Mouse (Mus musculus) hindbrain, embryonic 16.5 days (tissue): ENCODE data around the gene Adcy1. TPM values are rescaled to one million over a fixed set of nuclear protein-coding genes. Genes with fewer than 3 reads are reported as not detected.
A peak's percentile ranks its signal among the peaks of the same experiment; 100 is the strongest.

Experiments used
- ATAC-seq: fragments of 200-750 bp; cut with Nextera tagmentation; 2 replicates; pipeline ENCODE4 v1.8.0; 2017; ENCODE audit warnings: moderate TSS enrichment, moderate library complexity
- H3K27ac ChIP-seq: fragments of 300-500 bp; sonication (generic); 2 replicates; pipeline ENCODE4 v1.5.1; 2014; ENCODE audit warnings: low read depth, mild to moderate bottlenecking, control low read depth, low read length, moderate library complexity
- H3K27me3 ChIP-seq: fragments of 300-500 bp; sonication (generic); replicated peaks from 2 replicates; pipeline ENCODE4 v1.6.1; 2014; ENCODE audit warnings: low read length; ENCODE audit not compliant: control insufficient read depth, insufficient read depth
- H3K36me3 ChIP-seq: fragments of 300-500 bp; sonication (generic); 2 replicates; pipeline ENCODE4 v1.6.1; 2014; ENCODE audit warnings: mild to moderate bottlenecking, low read length, moderate library complexity, mixed read lengths; ENCODE audit not compliant: control insufficient read depth, insufficient read depth
- H3K4me1 ChIP-seq: fragments of 300-500 bp; sonication (generic); 2 replicates; pipeline ENCODE4 v1.6.1; 2014; ENCODE audit warnings: low read depth, low read length; ENCODE audit not compliant: control insufficient read depth, insufficient read depth
- H3K4me2 ChIP-seq: fragments of 300-500 bp; sonication (generic); 2 replicates; pipeline ENCODE4 v1.6.1; 2014; ENCODE audit warnings: mild to moderate bottlenecking, low read length, control low read depth, moderate library complexity
- H3K4me3 ChIP-seq: fragments of 300-500 bp; sonication (generic); 2 replicates; pipeline ENCODE4 v1.5.1; 2014; ENCODE audit warnings: mild to moderate bottlenecking, low read length, control low read depth, moderate library complexity
- H3K9ac ChIP-seq: fragments of 300-500 bp; sonication (generic); 2 replicates; pipeline ENCODE4 v1.6.1; 2014; ENCODE audit warnings: low read depth, mild to moderate bottlenecking, control low read depth, low read length, moderate library complexity
- H3K9me3 ChIP-seq: fragments of 300-500 bp; sonication (generic); 2 replicates; pipeline ENCODE4 v1.6.1; 2014; ENCODE audit warnings: mild to moderate bottlenecking, low read length, moderate library complexity; ENCODE audit not compliant: control insufficient read depth
- WGBS: fragments of 180-500 bp; shearing (Covaris S2); extraction: QIAGEN DNeasy Blood & Tissue Kit; methylation state at CpG from one replicate; pipeline ENCODE4 v1.1.7; 2014; 5-methylcytosine and 5-hydroxymethylcytosine counted together
- polyA plus RNA-seq: library from polyadenylated mRNA; unstranded; fragments of >200 nt; fragmentation: Nextera tagmentation; extraction: Ambion mirVana; gene quantifications from 2 replicates; pipeline ENCODE4 v1.2.1, GENCODE M21; 2015

The Adcy1 gene
- polyA plus RNA-seq, 1 experiment from 2014 or later, result 15.2 TPM

DNA sequence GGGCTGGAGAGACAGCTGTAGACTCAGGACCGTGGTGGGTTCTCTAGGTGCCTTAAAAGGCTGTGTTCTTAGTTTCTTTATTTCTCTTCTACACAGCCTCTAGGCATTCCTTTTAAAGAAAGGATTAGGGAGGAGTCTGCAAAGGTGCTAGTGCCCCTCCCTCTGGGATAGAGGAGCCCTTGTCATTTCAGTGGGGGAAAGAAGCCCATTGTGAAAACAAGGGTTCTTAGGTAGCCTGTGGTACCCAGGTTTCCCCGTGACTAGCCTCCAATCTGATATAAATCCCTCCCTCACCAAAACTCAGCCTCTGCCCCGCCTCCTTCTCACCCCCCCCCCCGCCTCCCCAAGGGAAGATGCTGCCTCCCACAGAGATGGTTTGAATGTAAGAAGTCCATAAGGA, 2.1 kb downstream of the Adcy1 start:
- no peak for ATAC-seq
- Histone ChIP-seq H3K36me3 (no peaks in the 10 kb centered on the region), H3K4me2 (peak overlapping the region; percentile 86), H3K4me1 (peaks cover 16% of the 10 kb centered on the region), H3K4me3 (peak overlapping the region; percentile 75), H3K9ac (peak overlapping the region; percentile 81), H3K9me3 (no peaks in the 10 kb centered on the region), H3K27ac (no peak overlapping the region; the same call in 1 of the 2 replicates), H3K27me3 (no peaks in the 10 kb centered on the region)
- WGBS, result 16% methylated on average over 4 of the region's 4 CpGs

- 45% methylated on average over 5 of the region's 5 CpGs for WGBS
- Histone ChIP-seq H3K36me3 (no peaks in the 10 kb centered on the region), H3K4me3 (peak overlapping the region; percentile 75), H3K9ac (peak overlapping the region; percentile 81), H3K27ac (no peak overlapping the region), H3K4me2 (peak overlapping the region; percentile 86), H3K27me3 (no peaks in the 10 kb centered on the region), H3K9me3 (no peaks in the 10 kb centered on the region), H3K4me1 (peaks cover 16% of the 10 kb centered on the region)
- ATAC-seq, result no peak
Observed at GRCm38 (mm10) chr11:7065876-7066275, 2.6 kb downstream of the Adcy1 start.

GRCm38 (mm10) chr11:7067263-7067662, 4.0 kb downstream of the Adcy1 start:
- Histone ChIP-seq H3K4me3 (no peak overlapping the region), H3K4me2 (peak overlapping the region; percentile 86), H3K27me3 (no peaks in the 10 kb centered on the region), H3K4me1 (peaks cover 16% of the 10 kb centered on the region), H3K27ac (no peak overlapping the region), H3K9me3 (no peaks in the 10 kb centered on the region), H3K36me3 (no peaks in the 10 kb centered on the region), H3K9ac (no peak overlapping the region)
- 75% methylated on average over 4 of the region's 4 CpGs for WGBS
- ATAC-seq, result no peak

GRCm38 (mm10) chr11:7068479-7069235, 5.4 kb downstream of the Adcy1 start:
- no peak overlapping the region for H3K27ac ChIP-seq
- 84% methylated on average over 12 of the region's 12 CpGs for WGBS
- H3K4me1 ChIP-seq, result peaks cover 18% of the 10 kb centered on the region
- no peak overlapping the region for H3K4me3 ChIP-seq
- H3K9ac ChIP-seq, result no peak overlapping the region
- ATAC-seq, result no peak
- no peaks in the 10 kb centered on the region for H3K9me3 ChIP-seq
- H3K36me3 ChIP-seq, result no peaks in the 10 kb centered on the region
- no peak overlapping the region for H3K4me2 ChIP-seq
- H3K27me3 ChIP-seq, result no peaks in the 10 kb centered on the region

DNA sequence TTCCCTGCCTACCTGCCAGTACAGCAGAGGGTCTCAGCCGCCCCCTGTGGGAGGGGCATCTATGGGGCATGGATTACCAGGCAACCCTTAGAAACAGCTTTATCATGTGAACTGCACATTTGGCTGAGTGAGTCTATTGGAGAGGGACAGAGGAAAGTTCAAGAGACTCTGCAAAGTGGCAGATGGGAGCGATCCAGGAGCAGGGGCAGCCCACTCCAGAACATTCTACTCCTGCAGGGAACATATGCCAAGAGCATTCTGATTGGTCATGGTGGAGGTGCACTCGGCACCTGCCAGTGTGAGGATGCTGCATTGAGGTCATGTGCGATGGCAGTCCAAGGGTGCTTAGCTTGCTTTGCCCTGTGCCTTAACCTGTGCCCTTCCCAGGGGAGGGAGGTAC, 6.5 kb downstream of the Adcy1 start:
- WGBS, result 81% methylated on average over 4 of the region's 4 CpGs

GRCm38 (mm10) chr11:7071617-7072016, 8.3 kb downstream of the Adcy1 start:
- no peak for ATAC-seq

More for the DNA sequence above, 6.5 kb downstream of the Adcy1 start:
- H3K4me1 ChIP-seq, result peaks cover 16% of the 10 kb centered on the region
- no peak for ATAC-seq
- H3K9ac ChIP-seq, result no peak overlapping the region
- no peaks in the 10 kb centered on the region for H3K27me3 ChIP-seq
- H3K27ac ChIP-seq, result no peak overlapping the region
- H3K4me2 ChIP-seq, result no peak overlapping the region
- no peaks in the 10 kb centered on the region for H3K36me3 ChIP-seq
- no peaks in the 10 kb centered on the region for H3K9me3 ChIP-seq
- no peak overlapping the region for H3K4me3 ChIP-seq

DNA sequence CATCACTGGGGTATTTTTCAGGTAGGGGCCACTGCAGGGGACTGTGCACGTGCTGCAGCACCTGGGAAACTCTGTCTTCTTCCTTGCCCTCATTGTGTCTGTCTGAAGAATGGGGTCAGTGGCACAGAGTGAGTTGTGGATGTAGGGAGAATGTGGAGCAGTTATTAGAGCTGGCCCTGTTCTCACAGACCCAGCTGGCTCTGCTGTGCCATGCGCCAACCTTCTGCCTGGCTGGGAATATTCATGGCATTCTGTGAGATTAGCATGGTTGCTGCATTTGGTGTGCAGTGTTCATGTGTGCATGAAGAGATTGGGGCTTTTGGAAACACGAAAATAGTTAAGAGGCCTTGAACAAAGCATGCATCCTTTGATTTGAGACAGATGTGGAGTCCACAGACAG, 10.3 kb downstream of the Adcy1 start:
- H3K4me1 ChIP-seq, result peaks cover 2% of the 10 kb centered on the region; the same call in 1 of the 2 replicates
- no peak overlapping the region for H3K4me3 ChIP-seq
- no peak overlapping the region for H3K4me2 ChIP-seq
- WGBS, result 74% methylated on average over 3 of the region's 3 CpGs
- H3K27me3 ChIP-seq, result no peaks in the 10 kb centered on the region
- H3K9me3 ChIP-seq, result no peaks in the 10 kb centered on the region
- H3K9ac ChIP-seq, result no peak overlapping the region
- no peak for ATAC-seq
- no peaks in the 10 kb centered on the region for H3K36me3 ChIP-seq
- no peak overlapping the region for H3K27ac ChIP-seq

More at GRCm38 (mm10) chr11:7071617-7072016, 8.3 kb downstream of the Adcy1 start:
- H3K4me3 ChIP-seq, result no peak overlapping the region
- H3K4me1 ChIP-seq, result peaks cover 2% of the 10 kb centered on the region
- no peak overlapping the region for H3K9ac ChIP-seq
- H3K27me3 ChIP-seq, result no peaks in the 10 kb centered on the region
- no peak overlapping the region for H3K4me2 ChIP-seq
- 86% methylated on average over 6 of the region's 6 CpGs for WGBS
- no peak overlapping the region for H3K27ac ChIP-seq
- no peaks in the 10 kb centered on the region for H3K9me3 ChIP-seq
- H3K36me3 ChIP-seq, result no peaks in the 10 kb centered on the region

GRCm38 (mm10) chr11:7076510-7076909, 13.2 kb downstream of the Adcy1 start:
- no peak for ATAC-seq
- Histone ChIP-seq H3K27ac (no peak overlapping the region), H3K9ac (no peak overlapping the region), H3K4me3 (no peak overlapping the region), H3K4me1 (0 out of 2 replicates have a peak, but pooled peaks cover 2% of the 10 kb centered on the region), H3K9me3 (no peaks in the 10 kb centered on the region), H3K36me3 (no peaks in the 10 kb centered on the region), H3K4me2 (no peak overlapping the region), H3K27me3 (no peaks in the 10 kb centered on the region)
- WGBS, result 75% methylated on average over 3 of the region's 3 CpGs

DNA sequence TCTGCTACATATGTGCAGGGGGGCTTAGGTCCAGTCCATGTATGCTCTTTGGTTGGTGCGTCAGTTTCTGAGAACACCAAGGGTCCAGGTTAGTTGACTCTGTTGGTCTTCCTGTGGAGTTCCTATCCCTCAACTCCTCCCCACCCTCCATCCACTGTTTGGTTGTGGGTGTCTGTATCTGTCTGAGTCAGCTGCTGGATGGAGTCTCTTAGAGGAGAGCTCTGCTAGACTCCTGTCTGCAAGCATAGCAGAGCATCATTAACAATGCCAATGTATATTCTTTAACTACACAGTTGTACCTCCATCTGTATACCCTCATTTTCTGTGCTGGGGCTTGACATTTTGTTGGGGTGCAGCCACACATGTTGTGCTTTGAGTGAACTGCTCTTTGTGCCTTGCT, 18.6 kb downstream of the Adcy1 start:
- no peak overlapping the region for H3K9ac ChIP-seq
- no peaks in the 10 kb centered on the region for H3K27me3 ChIP-seq
- H3K36me3 ChIP-seq, result no peaks in the 10 kb centered on the region
- ATAC-seq, result no peak
- H3K4me1 ChIP-seq, result no peaks in the 10 kb centered on the region
- no peak overlapping the region for H3K27ac ChIP-seq
- no peaks in the 10 kb centered on the region for H3K9me3 ChIP-seq
- no peak overlapping the region for H3K4me2 ChIP-seq
- H3K4me3 ChIP-seq, result no peak overlapping the region
- 95% methylated on average over 1 of the region's 1 CpGs for WGBS
